Mouse (Mus musculus) right cerebral cortex, postnatal 4 days (tissue): ENCODE results near the gene Caprin1.

Source experiments
- DNase-seq: peaks from one replicate; pipeline ENCODE4 v3.0.0-alpha.2; 2022

Caprin1 gene

GRCm38 (mm10) chr2:103796211-103796860 lies 1.1 kb downstream of the Caprin1 start:
- peak; percentile 55 for DNase-seq

DNA sequence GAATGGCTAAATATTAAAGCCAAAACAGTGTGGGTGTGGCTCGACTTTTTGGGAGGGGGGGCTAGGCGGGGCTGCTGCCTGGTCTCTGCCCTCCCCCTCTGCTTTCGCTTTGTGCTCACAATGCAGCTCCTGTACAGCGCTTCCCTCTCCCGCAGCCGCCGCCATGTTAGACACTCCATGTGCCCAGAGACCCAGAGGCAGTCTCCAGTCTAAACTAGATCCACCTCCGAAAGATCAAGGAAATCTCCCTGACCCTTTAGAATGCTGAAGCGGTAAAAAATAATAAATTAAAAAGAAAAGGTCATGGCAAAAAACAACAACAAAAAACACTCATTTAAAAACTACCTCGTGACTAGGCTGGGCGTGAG lies 1.6 kb downstream of the Caprin1 start:
- peak; percentile 59 for DNase-seq

DNA sequence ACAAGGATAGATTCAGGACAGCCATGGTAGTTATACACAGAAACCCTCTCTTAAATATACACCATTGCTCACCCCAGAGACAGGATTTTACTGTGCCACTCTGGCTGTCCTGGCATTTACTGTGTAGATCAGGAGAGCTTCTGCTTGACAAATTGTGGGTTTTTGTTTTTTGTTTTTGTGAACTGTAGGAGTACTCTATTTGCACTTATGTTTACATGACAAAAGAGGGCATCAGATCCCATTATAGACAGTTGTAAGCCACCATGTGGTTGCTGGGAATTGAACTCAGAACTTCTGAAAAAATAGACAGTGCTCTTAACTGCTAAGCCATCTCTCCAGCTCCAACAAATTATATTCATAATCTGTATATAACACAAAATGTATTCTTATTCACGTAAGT lies 5.4 kb downstream of the Caprin1 start:
- DNase-seq = no peak

DNA sequence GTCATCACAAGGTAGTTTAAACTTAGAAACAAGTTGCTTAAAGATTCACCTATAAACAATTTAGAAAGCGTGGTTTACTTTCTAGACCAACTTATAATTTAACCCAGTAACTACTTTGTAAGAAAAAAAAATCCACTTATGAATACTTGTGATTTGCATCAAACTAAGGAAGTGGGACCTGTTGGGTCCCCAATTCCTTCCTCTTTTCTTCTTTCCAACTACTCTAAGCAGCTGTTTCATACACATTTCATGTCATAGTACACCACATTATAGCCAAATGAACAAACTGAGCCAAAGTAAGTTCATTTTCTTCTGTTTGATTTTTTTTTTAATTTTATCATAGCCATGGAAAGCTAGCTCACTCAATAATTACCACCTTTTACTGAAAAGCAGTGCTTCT lies 11.7 kb downstream of the Caprin1 start:
- no peak for DNase-seq

- no peak for DNase-seq
These were observed 12.8 kb downstream of the Caprin1 start for GRCm38 (mm10) chr2:103784621-103785020.

DNA sequence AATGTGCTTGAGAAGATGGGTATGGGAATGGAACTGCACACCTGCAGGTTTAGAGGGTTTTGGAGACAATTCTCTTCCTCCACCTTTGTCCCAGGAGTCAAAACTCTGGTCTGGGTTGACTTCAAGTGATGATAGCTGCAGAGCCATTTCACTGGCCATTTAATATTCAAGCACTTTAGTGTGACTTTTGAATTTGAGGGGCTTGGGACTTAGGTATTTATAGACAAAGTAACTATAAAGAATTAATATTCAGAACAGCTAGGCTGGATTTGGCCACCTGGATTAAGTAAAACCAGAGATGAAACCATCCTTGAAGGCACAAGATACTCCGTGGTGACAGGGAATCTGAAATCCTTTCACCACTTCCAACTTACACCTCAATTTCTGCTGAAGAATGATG lies 35.0 kb downstream of the Caprin1 start:
- DNase-seq = no peak

DNA sequence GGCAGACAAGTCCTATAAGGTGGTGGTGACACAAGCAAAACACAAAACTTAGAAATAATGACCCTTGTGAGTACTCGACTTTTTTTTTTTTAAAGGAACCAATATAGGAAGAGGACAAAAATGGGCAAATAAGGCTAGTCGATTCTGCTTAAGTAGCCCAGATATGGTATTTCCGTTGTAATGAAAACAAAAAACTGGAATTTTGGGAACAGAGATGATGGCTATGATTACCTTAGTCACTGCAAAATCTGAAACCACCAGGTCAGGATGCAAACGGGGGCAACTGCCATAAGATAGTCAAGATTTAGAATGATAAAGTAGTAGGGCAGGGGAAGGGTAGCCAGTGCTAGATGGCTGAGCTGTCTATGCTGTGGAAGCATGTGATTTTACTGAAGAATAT lies 35.5 kb downstream of the Caprin1 start:
- no peak for DNase-seq

DNA sequence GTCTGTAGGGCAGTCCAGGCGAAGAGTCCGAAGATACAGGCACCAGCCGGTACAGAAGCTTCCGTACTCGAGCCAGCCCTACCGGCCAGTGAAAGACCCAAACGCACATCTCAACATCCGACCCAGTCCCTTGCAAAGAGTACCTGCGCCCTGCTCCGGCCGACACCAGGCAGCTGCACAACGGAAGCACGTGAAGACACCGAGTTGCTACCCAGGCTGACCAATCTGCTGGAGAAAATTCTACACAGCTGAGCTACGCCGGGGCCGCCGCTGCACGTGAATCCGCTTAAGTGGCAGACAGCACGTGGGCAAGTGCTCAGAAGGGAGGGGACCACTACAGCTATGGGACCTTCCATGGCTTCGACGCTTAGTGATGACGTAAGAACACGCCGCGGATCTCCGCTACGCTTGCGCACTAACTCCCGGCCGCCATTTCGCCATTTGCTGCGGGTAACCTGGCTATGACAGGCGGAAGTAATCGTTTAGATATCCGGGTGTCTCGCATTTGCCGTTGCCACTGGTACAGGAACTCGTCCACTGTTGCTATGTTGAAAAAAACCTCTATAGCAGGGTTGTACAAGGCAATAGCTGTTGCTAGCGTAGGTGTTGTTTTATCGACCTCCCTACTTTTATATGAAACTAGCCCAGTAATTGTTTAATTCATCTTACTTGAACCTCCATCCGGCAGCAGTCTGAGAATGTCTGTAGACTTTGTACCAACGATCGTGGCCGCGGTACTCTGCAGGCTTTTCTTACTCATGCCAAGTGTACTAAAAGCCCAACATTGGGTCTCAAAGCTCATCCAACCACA lies 36.3 kb downstream of the Caprin1 start, which contains the start of gene Nat10:
Nat10 (minus strand) TSS at position 365 of the 811 bp plus-strand sequence.
- peak; percentile 98 for DNase-seq

DNA sequence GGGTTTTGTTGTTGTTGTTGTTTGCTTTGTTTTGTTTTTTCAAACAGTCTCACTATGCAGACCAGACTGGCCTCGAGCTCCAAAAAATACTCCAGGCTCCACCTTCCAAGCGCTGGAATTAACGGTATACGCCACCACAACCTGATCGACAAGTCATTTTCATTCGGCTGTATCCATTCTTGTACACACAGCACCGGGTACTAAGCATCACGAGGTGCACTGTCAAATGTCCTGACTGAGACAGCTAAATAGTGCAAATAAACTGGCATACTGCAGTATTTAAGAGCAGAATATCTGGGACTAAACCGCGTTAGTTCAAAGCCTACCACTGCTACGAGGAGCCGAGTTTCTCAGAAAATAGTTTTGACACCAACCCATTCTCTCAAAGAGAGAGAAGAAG lies 37.0 kb downstream of the Caprin1 start:
- no peak for DNase-seq

DNA sequence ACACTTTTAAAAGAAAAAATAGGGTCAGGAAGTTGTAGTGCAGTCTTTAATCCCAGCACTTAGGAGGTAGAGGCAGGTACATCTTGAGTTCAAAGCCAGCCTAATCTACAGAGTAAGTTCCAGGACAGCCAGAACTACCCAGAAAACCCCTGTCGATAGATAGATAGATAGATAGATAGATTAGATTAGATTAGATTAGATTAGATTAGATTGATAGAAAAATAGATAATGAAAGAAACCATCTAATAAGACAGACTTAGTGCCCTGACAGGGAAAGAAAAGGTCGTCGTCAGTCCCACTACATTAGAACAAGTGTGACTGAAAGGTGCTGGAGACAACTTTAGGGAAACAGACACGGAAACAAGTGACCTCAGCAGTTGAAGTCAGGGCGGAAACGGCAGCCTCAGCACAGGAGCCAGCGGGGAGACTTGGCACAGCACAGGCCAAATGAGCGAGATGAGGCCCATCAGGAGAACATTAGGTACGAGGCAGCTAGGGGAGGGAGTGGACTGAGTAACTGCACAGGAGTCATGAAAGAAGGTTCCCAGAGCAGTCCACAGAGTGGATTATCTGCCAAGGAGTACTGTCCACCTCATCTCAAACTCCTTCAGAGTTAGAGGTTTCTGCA lies 41.9 kb downstream of the Caprin1 start:
- DNase-seq = no peak

DNA sequence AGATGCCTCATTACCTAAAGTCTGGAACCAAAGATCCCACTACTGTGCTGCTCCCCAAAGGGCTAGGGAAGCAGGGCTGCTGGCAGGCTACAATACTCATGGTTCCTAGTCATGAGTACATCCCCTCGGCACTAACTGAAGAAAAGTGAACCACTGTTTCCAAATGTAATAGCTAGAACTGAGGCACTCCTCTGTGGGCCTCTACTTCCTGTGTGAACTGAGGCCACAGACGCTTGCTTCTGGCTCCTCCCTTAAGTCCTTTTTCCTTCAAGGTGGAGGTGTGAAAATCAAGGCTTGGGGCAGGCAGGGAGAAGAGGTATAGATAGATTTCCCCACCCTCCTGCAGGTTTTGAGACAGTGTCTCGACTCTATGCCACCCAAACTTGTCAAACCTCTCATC lies 42.8 kb downstream of the Caprin1 start:
- no peak for DNase-seq

DNA sequence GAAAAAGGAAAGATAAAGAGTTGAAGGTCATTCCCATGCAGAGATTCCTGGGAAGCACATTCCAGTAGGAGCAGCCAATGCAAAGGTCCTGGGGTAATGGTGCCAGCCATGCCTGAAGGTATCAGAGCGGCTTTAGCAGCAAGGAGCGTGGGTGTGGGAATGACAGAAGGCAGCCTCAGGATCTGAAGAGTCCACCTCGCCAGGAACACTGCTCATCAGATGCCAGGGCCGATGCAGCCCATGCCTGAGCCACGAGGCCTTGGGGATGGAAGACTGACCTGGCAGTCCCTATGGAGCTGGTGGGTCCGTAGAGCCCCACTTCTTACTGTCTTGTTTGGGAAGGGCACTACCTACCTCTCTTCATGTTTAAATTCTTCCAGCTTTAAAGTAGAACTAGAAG lies 45.7 kb downstream of the Caprin1 start:
- DNase-seq = no peak

DNA sequence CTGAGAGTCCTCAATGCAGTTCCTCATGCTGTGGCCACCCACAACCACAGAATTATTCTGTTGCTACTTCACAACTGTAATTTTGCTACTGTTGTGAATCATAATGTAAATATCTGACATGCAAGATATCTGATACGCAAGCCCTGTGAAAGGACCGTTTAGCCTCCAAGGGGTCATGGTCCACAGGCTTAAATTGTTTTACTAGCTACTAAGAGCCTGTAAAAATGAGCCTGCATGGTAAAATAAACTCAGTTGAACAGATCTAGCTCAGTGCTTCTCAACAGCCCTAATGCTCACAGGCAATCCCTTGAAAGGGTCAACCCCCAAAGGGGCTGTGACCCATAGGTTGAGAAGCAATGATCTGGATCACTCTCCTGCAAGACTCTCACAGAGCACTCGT lies 48.4 kb downstream of the Caprin1 start:
- no peak for DNase-seq

GRCm38 (mm10) chr2:103747891-103748290 lies 49.6 kb downstream of the Caprin1 start:
- DNase-seq = no peak

GRCm38 (mm10) chr2:103746761-103747160 lies 50.7 kb downstream of the Caprin1 start:
- DNase-seq = no peak

GRCm38 (mm10) chr2:103746096-103746495 lies 51.4 kb downstream of the Caprin1 start:
- no peak for DNase-seq

DNA sequence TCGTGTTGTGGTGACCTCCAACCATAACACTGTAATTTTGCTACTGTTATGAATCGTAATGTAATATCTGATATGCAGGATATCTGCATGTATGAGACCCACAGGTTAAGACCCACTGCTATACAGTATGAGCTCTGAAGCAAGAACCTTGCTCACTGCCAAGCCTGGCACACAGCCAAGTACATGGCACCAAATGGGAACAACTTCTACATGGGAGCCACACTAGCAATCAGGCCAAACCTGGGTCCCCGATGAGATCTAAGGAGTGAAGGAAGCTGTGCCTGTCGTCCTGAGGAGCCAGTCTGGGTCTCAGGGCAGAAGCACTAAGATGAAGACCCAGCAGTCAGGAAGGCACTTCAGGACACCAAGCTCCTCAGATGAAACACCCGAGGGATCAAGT lies 52.0 kb downstream of the Caprin1 start:
- DNase-seq = peak; percentile 24

GRCm38 (mm10) chr2:103743988-103744387 lies 53.5 kb downstream of the Caprin1 start:
- DNase-seq = peak; percentile 78

GRCm38 (mm10) chr2:103743536-103743935 lies 53.9 kb downstream of the Caprin1 start:
- DNase-seq = no peak

DNA sequence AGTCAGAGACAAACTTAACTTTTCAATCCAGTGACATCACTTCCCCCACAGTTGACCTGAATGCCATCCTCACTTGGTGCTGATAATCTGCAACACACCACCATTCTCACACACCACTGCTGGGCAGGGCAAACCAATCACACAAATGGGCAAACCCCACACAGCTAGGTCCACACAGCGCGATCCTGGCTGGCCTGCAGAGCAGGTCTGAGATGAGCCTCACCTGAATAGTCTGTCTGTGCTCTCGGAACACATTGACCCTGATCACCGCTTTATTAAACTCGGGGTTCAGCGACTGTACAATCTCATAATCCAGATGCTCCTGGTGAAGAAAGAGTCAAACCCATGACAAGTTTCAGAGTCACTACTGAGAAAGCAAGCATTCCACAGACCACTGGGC lies 54.6 kb downstream of the Caprin1 start:
- no peak for DNase-seq

DNA sequence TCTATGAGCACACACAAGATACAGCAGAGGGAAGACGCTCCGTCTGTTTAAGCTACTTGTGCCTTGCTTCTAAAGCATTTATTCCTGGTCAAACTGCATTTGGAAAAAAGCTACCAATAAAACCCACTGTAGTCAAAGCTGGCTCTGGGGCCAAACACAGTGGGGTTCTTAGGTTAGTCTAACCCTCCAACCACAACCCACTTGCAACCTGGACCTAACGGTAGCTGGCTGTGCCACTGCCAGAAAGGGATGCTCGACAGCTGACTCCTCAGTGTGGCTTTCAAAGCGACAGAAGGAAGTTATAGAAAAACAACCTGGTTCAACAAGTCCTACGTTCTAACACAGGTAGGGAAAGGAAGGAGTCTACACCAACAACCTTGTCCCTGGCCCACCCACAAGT lies 66.0 kb downstream of the Caprin1 start:
- no peak for DNase-seq

DNA sequence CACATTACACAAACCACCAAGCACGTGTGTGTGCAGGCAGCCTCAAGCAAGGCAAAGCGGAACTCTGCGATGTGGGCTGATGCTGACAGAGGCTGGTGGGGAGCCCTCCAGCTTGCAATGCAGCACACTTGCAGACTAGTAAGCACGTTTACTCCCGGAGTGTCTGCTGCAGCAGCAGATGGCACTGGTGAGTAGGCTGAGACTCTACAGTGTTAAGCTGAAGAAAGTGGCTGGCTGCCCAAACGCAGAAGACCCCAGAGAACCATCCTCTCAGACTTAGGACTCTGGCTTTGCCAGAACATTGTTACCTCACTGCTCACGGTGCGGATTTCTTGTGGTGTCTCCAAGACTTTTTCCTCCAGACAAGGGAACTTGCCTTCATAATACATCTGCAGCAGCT lies 66.5 kb downstream of the Caprin1 start:
- DNase-seq = peak; percentile 40

DNA sequence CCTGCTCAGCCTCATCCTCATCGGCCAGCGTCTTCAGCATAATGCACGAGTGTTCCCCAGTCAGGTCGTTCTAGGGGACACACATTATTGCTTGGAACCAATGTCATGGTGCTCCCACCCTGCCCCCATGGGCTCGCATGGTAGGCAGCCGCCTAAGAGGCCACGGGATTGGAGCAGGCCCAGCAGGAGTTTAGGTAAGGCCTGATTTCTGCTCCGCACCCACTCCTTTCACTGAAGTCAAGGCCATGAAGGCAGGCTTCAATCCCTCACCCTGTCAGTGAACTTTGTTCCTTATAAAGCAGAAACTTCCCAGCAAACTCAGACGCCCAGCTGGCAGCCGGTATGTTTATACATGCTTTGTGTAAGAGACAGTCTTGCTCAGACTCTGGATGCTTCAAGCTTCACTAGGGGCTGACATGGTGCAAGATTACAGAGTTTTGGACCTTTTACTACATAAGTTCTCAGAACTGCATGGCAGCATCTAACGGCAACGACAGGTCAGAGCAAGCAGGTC lies 69.4 kb downstream of the Caprin1 start:
- DNase-seq = no peak

DNA sequence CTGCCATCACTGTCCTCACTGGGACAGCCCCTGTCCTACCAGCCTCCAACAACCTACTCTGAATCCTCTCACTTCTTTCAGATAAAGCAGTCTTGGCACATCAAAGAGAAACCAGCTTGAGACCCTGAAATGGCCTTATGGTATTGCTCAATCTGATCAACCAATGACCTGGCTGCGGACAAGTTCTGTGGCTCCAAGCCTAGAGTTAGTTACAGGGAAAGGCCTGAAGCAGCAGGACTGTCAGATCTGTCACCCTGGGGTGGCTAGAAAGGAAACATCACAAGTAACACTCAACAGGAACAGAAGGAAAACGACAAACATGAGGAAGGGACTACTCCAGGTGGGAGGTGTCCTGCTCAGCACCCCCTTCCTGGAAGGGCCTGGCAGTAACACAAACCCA lies 72.9 kb downstream of the Caprin1 start:
- no peak for DNase-seq
